Mouse (Mus musculus): ENCODE measurements at regions not wholly inside any gene's neighbourhood (a gene's known extent, or its start where the extent isn't known, plus 50 kb on each side); places are given as distances from the start of the nearest gene placed in this dataset.

DNA sequence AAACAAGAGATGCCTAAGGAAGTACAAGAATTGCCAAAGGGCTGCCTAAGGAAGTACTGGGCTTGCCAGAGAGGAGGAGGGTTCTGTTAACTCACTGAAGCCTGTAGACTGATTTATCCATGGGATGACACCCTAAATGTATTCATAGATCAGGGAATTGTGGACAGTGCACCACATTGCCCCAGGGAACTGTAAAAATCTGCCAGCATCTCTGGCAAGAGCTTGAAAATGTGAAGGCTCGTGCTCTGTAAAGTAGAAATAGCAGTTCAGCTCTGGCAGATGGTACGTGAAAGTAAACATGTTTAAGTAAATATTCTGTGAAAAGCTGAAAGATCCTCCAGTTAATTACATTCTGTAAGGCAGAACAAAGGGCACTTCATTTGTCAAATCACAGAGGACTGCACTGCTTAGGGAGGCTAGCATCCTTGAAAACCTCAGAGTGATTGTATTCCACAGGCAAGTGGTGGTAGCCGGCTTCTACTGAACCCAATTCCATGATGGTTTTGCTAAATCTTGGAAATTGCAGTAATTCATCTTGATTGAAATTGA lies 445.9 kb upstream of the Grin3a start:
- DNase-seq (ENCODE audit: extremely low read depth, low read depth), result no peak

GRCm38 (mm10) chr4:50286602-50287001 lies 441.1 kb upstream of the Grin3a start:
- DNase-seq (ENCODE audit: extremely low read depth, low read depth), result no peak

GRCm38 (mm10) chr4:50259012-50259601 lies 413.6 kb upstream of the Grin3a start:
- no peak for DNase-seq (ENCODE audit: extremely low read depth, low read depth)

GRCm38 (mm10) chr4:50242042-50242441 lies 396.5 kb upstream of the Grin3a start:
- DNase-seq (ENCODE audit: extremely low read depth, low read depth), result no peak

- DNase-seq (ENCODE audit: extremely low read depth, low read depth), result no peak
These were observed 395.4 kb upstream of the Grin3a start for GRCm38 (mm10) chr4:50240951-50241350.

- no peak for DNase-seq (ENCODE audit: extremely low read depth, low read depth)
These were observed 393.8 kb upstream of the Grin3a start for GRCm38 (mm10) chr4:50239386-50239785.

GRCm38 (mm10) chr4:50235476-50235875 lies 389.9 kb upstream of the Grin3a start:
- no peak for DNase-seq (ENCODE audit: extremely low read depth, low read depth)

DNA sequence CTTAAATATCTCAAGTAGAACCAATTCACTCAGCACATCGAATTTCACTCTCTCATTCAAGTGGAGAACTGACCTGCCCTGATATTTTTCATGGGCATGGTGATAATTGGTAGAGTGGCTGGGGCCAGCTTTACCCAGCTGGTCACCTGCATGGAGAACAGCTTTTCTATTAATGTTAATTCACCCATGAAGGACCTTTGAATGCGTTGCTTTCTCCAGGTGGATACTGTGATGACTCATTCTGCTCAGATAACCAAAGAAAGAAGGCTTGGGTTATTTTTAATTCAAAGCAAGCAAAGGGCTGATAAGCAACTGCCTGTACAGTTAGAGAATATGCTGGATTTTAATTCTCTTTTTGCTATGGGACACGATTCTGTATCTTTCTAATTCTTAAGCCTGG lies 357.8 kb upstream of the Grin3a start:
- DNase-seq (ENCODE audit: extremely low read depth, low read depth), result no peak

GRCm38 (mm10) chr4:50177196-50177595 lies 331.7 kb upstream of the Grin3a start:
- DNase-seq (ENCODE audit: extremely low read depth, low read depth), result no peak

DNA sequence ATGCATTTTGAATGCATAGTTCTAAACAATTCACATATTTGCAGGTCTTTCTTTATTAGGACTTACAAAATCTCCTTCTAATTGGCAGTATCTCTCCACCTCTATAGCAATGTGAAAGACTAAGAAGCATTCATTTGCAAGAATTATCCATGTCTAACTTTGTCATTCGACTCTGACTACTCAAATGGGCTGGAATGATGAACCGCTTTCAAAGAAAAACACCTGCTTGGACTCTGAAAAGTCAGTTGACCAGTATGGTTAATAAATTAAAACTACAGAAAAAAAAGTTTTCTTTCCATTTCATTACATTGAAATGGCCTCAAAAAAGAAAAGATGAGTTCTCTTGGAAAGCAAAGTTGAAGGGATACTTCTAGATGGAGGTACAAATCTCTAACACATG lies 331.1 kb upstream of the Grin3a start:
- DNase-seq (ENCODE audit: extremely low read depth, low read depth), result no peak

DNA sequence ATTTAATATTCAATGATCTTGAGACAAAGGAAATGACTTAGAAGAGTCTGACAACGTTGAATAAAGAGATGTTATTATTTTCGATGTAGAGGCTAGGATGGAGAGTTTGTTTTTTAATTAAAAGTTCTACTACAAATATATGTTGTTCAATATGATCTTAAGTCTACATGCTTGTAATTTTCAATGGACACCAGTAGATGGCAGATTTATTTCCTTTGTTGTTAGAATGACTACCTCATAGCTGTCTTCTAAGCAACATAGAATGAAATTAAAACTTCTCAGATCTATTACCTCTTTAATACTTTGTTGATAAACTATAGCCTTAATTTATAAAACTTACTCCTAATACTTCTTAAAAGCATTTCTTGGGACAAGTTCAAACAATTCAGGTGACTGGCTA lies 315.3 kb upstream of the Grin3a start:
- DNase-seq (ENCODE audit: extremely low read depth, low read depth), result no peak

GRCm38 (mm10) chr4:50145926-50146325 lies 300.4 kb upstream of the Grin3a start:
- no peak for DNase-seq (ENCODE audit: extremely low read depth, low read depth)

GRCm38 (mm10) chr4:50130262-50130661 lies 284.7 kb upstream of the Grin3a start:
- DNase-seq (ENCODE audit: extremely low read depth, low read depth), result no peak

DNA sequence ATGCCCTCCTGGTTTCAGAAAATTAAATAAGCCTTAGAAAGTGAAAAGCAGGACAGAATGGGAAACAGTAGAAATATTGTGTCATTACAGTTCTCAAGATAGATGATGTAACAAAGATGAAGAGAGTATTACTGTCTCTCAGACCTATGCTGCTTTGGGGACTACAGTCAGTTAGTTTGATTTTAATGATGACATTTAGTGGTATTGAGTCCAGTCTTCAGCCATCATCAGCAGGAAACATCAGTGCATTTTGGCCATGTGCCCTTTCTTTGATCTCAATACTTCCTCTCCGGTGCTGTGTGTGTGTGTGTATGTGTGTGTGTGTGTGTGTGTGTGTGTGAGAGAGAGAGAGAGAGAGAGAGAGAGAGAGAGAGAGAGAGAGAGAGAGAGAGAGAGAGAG lies 261.0 kb upstream of the Grin3a start:
- DNase-seq (ENCODE audit: extremely low read depth, low read depth), result peak; percentile 5

DNA sequence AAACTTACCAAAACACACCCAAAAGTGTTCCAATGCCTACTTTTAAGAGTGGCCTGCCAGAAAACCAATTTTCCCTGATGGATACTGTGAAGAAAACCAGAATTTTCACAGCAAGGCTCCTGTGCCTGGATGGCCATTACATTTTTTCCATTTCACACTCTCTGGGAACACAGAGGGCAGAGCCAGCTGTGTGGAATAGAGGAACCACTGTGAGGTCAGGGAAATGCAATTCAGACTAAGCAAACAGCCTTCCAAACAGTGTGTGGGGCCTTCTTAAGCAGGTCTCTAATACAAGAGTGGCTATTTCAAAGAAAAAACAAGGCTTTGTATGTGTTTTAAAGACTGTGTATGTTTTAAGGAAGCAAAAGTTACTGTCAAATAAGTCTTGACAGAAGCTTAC lies 242.3 kb upstream of the Grin3a start:
- no peak for DNase-seq (ENCODE audit: extremely low read depth, low read depth)

GRCm38 (mm10) chr4:50086676-50087075 lies 241.1 kb upstream of the Grin3a start:
- DNase-seq (ENCODE audit: extremely low read depth, low read depth), result no peak

DNA sequence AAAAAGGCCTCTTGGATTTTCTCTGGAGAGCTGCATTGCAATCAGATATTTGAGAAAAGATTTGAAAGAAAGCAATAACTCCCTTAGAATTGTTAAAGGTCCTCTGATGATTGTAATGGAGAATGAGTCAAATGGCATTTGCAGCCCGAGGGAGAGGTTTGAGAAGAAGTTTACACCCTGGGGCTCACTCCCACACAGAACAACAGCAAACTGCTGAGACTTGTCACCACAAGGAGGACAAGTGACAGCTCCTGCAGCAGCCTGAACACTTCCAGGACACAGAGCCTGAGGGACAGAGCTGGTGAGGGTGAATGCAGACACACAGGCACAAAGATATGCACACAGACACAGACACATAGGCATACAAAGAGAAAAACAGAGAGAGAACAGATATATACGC lies 210.0 kb upstream of the Grin3a start:
- DNase-seq (ENCODE audit: extremely low read depth, low read depth), result no peak

DNA sequence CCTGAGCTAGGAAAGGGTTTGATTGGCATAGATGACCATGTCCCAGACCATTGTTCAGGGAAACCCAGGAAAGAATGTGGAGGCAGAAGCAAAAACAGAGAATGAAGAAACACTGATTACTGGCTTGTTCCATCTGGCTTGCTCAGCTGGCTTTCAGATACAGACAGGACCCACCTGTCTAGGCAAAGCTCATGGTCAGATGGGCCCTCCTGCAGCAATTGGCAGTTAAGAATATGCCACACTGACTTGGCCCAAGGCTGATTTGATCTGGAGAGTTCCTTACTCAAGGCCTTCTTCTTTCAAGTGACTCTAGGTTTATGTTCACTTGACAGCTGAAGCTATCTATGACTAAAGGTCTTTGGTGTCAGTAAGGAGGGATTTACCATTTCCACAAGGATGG lies 195.9 kb upstream of the Grin3a start:
- no peak for DNase-seq (ENCODE audit: extremely low read depth, low read depth)

- no peak for DNase-seq (ENCODE audit: extremely low read depth, low read depth)
These were observed 190.5 kb upstream of the Grin3a start for GRCm38 (mm10) chr4:50036079-50036478.

- no peak for DNase-seq (ENCODE audit: extremely low read depth, low read depth)
These were observed 179.8 kb upstream of the Grin3a start for GRCm38 (mm10) chr4:50025356-50025755.

Measured in MEL-GATA-1-ER (cell line).